Mouse (Mus musculus): ENCODE results near the gene Eif3g. TPM values are rescaled to one million over a fixed set of nuclear protein-coding genes. Genes with fewer than 3 reads are reported as not detected.

Eif3g gene
- total RNA-seq, 1 experiment from 2014 or later = 87.5 TPM

DNA sequence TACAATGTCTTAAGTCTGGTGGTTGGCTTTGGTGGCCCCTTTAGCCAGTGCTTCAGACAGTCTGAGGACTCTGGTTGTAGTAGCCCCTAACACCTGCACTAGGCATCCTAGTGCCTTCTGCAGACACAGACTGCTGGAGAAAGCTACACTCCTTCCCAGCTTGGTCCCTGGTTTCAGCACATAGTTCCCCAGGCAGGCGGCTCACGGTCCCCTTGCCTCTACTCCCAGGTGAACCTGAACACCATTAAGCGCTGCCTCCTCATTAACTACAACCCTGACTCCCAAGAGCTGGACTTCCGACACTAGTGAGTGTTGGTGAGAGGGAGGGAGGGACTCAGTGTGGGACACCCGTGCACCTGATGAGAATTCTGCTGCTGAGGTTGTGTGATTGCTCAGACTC is 8.0 kb downstream of the Eif3g start:
- ATAC-seq (replicated peaks; ENCODE audit: insufficient number of reproducible peaks, low FRiP score, low TSS enrichment, poor library complexity, severe bottlenecking) = no peak

DNA sequence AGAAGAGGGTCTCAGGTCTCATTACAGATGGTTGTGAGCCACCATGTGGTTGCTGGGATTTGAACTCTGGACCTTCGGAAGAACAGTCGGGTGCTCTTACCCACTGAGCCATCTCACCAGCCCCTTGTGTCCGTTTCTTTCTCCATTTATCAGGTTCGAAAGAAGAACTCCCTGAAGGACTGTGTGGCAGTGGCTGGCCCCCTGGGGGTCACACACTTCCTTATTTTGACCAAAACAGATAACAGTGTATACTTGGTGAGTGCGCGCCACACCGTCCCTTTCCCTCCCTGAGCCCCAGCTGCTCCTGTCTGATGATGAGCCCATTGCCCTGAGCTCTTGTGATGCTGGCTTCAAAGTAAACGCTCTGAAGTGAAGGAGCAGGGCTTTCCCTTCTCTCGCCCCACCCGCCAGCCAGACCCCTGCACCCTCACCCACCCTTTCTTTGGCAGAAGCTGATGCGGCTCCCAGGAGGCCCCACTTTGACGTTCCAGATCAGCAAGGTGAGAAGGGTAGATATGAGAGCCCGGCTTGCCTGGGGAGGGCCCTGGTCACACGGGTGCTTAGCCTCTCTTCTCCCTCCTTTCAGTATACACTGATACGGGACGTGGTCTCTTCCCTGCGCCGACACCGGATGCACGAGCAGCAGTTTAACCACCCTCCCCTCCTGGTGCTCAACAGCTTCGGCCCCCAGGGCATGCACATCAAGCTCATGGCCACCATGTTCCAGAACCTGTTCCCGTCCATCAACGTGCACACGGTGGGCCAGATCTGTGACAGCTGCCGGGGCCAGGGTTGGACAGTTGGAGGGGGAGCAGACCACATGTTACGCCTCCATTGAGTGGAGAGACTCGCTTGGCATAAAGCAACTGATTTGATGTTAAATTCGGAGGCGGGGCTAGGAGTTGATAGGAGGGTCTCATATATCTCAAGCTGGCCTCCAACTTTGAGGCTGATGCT is 9.0 kb downstream of the Eif3g start:
- ATAC-seq (replicated peaks; ENCODE audit: insufficient number of reproducible peaks, low FRiP score, low TSS enrichment, poor library complexity, severe bottlenecking) = no peak

DNA sequence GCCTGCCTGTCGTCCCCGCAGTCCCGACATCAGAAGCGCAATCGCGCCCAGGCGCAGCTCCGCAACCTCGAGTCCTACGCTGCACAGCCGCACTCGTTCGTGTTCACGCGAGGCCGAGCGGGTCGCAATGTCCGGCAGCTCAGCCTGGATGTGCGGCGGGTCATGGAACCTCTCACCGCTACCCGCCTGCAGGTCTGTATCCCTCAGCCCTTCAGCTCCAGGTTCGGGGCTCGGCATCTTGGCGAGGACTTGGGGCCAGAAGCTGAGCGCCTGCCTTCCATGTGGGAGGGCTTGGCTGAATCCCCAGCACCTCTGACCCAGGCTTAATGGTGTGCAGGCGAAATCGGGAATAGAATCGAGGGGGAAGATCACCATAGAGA is 10.0 kb downstream of the Eif3g start:
- no peak for ATAC-seq (replicated peaks; ENCODE audit: insufficient number of reproducible peaks, low FRiP score, low TSS enrichment, poor library complexity, severe bottlenecking)

DNA sequence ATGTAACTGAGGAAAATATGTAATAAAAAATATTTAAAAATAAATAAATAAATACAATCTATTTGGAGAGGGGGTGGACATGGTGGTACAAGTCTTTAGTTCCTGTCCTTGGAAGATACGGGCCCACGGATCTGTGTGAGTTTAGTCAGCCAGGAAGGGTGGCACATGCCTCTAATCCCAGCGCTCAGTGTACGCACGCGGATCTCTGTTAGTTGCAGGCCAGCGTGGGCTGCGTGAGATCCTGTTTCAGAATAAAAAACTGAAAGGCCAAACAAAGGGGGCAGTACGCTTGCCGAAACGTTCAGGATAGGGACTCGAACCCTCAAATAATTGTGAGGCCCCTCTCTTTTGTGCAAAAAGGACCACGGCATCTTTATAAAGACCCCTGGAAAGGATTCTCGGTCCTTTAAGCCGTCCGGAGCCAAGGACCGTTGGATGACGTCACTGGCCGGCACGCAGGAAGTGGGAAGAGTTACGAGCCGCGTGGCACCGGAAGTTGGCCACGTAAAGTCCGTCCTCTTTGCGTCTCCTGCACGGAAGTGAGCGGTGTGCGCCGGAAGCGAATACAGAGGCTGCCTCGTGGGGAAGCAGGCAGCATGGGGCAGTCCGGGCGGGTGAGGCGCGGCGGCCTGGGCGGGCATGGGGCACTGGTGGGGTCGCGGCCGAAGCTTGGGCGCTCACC is 10.6 kb downstream of the Eif3g start, which contains the start of gene Ppan:
Gene Ppan, plus strand, starts transcription at position 472 of the 682 bp plus-strand sequence.
- ATAC-seq (replicated peaks; ENCODE audit: insufficient number of reproducible peaks, low FRiP score, low TSS enrichment, poor library complexity, severe bottlenecking) = peak; percentile 98

DNA sequence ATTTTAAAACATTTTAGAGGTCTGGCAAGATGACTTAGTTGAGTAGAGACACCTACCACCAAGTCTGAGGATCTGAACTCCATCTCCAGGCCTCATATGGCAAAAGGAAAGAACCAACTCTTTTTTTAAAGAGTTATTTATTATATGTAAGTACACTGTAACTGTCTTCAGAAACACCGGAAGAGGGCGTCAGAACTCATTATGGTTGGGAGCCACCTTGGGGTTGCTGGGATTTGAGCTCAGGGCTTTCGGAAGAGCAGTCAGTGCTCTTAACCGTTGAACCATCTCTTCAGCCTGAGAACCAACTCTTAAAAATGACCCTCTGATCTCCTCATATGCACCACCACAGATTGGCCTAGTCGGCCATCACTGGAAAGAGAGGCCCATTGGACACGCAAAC is 11.2 kb downstream of the Eif3g start:
- no peak for ATAC-seq (replicated peaks; ENCODE audit: insufficient number of reproducible peaks, low FRiP score, low TSS enrichment, poor library complexity, severe bottlenecking)

- no peak for ATAC-seq (replicated peaks; ENCODE audit: insufficient number of reproducible peaks, low FRiP score, low TSS enrichment, poor library complexity, severe bottlenecking)
Measured at GRCm38 (mm10) chr9:20886563-20886962, 11.9 kb downstream of the Eif3g start.

DNA sequence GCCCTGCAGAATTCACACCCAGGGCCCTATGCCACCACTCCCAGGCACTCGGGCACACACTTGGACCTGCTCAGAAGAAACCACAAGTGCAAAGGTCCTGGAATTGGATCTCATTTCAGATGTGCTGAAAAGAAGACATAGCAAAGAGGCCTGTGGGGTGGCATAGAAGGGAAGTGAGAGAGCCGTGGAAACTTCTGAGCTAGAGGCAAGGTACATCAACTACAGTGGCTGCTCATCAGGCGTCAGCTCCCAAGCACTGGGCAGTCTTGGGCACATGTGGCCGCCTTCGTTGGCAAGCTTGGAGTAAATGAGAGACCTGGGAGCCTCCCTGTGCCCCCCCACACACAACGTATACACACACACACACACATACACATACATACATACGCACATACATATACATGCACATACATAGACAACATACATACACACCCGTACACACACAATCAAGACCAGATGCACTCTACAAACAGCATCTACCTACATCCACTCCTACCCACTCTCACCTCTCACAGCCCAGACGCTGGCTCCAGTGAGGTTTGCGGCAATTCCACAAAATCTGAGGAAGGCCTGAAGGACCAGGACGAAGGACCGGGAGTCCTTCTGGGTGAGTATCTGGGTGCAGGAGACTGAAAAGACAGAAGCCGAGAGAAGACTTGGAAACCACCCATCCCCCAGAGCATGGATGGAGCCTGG is 19.2 kb downstream of the Eif3g start, which contains the start of gene Angptl6:
Gene Angptl6, minus strand, starts transcription at position 631 of the 696 bp plus-strand sequence.
- ATAC-seq (replicated peaks; ENCODE audit: insufficient number of reproducible peaks, low FRiP score, low TSS enrichment, poor library complexity, severe bottlenecking) = peak; percentile 0; the same call in 1 of the 2 replicates

DNA sequence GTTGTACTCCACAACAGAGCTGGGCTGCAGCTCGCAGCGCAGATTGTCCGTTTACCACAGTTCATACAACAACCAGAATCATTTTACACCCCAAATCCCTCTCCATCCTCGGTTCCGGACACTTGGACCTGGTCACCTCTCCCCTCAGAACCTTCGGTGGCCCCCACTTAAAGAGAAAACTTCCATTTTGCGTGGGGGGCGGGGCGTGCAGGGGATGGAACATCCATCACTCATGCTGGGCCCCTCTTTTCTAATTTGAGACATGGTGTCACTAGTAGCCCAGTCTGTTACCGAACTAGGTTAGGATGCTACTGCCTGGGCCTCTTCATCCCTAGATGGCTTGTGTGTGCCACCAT is 19.7 kb downstream of the Eif3g start:
- ATAC-seq (replicated peaks; ENCODE audit: insufficient number of reproducible peaks, low FRiP score, low TSS enrichment, poor library complexity, severe bottlenecking) = 0 out of 2 replicates have a peak, but pooled peaks have one; percentile 1

DNA sequence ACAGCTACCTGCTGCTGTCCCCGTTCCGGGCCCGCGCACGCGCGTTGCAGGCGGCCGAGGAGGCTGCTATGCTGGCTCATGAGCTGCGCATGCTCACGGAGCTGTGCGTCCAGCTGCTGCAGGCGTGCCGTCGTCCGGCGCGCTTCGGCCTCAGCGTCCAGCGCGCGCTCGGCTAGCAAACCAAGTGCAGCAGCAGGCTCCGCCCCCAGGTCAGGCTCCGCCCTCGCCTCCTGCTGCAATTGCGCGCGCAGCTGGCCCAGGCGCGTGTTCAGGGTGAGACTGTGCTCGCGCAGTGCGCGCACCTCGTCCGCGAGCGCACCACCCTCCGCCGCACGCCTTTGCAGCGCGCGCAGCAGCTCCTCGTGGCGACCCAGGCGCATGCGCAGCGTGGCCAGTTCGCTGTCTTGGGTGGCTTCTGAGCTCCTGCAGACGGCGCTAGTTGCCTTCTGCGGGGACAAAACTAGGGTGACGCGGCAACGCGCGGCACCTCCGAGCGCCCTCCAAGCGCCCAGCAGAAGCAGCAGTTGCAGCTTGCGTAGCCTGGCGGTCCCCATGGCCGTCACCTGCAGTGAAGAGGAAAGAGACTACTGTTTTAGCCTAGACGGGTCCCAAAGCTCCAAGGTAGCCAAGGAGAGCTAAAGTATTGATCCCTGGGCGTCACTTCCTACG is 20.2 kb downstream of the Eif3g start:
- peak; percentile 77 for ATAC-seq (replicated peaks; ENCODE audit: insufficient number of reproducible peaks, low FRiP score, low TSS enrichment, poor library complexity, severe bottlenecking)

DNA sequence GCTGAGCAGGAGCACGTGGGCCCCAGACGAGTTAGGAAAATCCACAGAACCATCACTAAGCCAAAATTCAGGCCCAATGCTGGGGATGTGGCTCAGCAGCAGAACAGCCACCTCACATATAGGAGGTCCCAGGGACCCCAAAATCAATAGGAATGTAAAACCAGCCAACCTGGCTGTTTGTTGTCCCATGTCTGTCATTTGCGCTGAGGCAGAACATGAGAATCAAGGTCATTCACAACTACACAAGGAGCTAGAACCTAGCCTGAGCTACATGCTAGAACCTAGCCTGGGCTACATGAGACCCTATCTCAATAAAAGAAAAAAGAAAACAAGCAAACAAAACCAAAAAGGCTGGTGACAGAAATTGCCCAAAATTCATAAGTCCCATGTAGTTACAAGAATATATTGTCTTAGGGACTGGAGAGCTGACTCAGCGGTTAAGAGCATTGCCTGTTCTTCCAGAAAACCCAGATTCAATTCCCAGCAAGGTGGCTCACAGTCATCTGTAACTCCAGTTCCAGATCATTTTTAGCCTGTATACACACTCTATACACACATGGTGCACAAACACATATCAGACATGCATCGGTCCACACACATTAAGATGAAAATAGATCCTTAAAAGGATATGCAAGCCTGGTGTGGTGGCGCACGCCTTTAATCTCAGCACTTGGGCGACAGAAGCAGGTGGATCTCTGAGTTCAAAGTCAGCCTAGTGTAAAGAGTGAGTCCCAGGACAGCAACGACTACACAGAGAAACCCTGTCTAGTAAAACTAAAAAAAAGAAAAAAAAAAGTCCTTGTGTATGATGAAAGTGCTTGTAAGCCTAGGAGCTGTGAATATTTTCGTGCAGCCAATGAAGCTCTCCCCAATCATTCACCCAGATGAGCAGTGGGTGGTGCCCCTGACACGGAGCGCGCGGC is 21.0 kb downstream of the Eif3g start:
- no peak for ATAC-seq (replicated peaks; ENCODE audit: insufficient number of reproducible peaks, low FRiP score, low TSS enrichment, poor library complexity, severe bottlenecking)

- no peak for ATAC-seq (replicated peaks; ENCODE audit: insufficient number of reproducible peaks, low FRiP score, low TSS enrichment, poor library complexity, severe bottlenecking)
Measured at GRCm38 (mm10) chr9:20876318-20877117, 21.9 kb downstream of the Eif3g start.

GRCm38 (mm10) chr9:20875021-20875790 is 23.2 kb downstream of the Eif3g start:
- no peak for ATAC-seq (replicated peaks; ENCODE audit: insufficient number of reproducible peaks, low FRiP score, low TSS enrichment, poor library complexity, severe bottlenecking)

DNA sequence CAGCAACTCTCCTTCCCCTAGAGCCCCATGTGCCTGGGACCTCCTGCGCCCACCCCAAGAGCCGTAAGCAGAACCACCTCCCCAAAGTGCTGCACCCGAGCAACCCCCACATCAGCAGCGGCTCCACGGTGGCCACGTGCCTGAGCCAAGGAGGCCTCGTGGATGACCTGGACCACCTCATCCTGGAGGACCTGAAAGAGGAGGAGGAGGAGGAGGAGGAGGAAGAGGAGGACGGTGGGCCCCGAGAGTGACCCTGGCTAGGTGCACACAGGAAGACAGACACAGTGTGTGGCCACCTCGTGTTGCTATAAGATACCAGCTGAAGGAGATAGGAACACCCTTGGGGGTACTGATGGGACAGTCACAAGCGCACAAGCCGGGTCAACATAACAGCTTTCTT is 24.9 kb downstream of the Eif3g start:
- ATAC-seq (replicated peaks; ENCODE audit: insufficient number of reproducible peaks, low FRiP score, low TSS enrichment, poor library complexity, severe bottlenecking) = no peak

DNA sequence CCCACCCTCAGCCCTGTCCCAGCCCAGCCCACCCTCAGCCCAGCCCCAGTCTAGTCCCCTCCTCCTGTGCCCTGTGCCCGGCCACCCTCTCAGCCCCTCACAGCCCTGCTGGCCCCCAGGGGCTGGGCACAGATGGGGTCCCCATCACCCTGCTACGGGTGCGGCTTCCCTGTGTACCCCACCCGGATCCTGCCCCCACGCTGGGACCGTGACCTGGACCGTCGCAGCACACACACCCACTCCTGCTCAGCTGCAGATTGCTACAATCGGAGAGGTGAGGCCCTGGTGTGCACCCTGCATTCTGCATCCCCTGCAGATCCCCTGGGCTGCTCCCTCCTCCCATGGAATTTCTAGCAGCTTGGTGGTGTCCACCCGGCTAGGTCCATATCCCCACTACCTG is 25.4 kb downstream of the Eif3g start:
- ATAC-seq (replicated peaks; ENCODE audit: insufficient number of reproducible peaks, low FRiP score, low TSS enrichment, poor library complexity, severe bottlenecking) = no peak

DNA sequence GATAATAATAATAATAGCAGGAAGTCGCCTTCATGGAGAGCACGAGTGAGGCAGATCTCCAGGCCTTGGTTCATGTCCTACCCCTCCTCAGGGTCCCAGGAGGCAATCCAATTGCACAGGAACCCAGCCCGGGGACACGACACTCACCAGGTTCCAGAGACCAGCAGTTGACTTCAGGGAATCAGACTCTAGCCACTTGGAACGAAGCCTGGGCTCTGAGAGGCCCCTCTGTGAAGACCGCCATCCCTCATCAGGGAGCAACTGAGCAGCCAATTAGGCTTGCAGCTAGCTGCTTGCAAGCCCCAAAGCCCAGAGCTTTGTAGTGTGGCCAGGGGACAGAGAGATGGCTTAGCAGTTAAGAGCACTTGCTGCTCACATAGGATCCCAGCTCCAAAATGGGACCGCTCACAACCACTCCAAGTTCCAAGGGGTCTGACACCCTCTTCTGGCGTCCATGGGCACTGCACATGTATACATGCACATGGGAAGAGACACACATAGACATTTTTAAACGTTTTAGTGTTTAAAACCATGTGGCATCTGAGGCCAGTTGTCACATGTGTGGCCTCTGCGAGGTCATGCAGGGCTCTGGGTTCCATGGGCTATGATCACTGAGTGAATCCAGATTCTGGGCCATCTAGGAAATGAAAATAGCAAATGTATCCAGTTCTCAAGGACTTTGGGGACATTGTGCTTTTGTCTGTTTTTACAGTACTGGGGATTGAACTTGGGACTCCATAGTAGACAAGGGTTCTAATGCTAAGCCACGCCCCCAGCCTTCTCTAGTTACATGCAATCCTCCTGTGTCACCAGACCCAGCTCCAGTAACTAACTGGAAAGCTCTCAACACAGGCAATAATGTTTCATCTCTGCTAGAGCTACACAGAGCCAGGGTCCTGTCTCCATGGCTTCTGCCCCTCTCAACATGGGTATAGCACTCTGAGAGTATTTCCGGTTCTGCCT is 27.9 kb downstream of the Eif3g start:
- ATAC-seq (replicated peaks; ENCODE audit: insufficient number of reproducible peaks, low FRiP score, low TSS enrichment, poor library complexity, severe bottlenecking) = no peak
